Mouse (Mus musculus): ENCODE data around the gene Litaf.
"Not testable (repeated sequence)": the region's sequence is repeated elsewhere in the genome, so short reads cannot be mapped to it uniquely, and the experiment has no call there.

The Litaf gene

DNA sequence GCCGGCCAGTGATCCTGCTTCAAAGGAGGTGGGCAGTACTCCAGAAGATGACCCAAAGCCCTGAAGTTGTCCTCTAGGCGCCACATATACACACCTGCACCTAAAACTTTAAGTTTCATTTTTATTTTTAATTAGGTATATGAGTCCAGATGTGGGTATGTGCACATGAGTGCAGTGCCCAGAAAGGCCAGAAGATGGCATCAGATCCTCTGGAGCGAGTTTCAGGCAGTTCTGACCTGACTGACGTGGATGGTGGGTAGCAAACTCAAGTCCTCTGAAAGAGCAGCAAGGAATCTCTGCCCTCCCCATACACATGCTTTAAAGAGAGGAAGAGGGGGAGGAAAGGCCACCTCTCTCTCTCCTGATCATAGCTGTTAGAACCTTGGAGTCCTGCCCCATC, 76.1 kb downstream of the Litaf start:
- no peak for DNase-seq

DNA sequence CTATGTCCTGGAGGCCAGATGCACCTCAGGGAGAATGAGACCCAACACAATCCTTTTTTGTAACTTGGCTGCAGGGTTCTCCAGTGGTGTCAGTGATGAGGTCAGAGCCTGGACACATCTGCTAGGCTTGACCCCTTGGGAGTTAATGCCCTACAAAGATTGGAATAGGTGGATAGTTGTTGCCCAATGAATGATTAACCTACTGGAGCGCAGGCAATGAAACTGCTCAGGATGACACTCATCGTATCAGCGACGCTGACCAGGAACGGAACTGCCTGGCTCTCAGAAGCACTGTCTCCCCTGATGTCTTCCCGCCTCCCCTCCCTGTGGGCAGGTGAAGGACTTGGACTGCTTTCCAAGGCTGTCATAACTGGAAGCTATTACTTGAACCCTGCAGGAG, 76.6 kb downstream of the Litaf start:
- no peak for DNase-seq

DNA sequence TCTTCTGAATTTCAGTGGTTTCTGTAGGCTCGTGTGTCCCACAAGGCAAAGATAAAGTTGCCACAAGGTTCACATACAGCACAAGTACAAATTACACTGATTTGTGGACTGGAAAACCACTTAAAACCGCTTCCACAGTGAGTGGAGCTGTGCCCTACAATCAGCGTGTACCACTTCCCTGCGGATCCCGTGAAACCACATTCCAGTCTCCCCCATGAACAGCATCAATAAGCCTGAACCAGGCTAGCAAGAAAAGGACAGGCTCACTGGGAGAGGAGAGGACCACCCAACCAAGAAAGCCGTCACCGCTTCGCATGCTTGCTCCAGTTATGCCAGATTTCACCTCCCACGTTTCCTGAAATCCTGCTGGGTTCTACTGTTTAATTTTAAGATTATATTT, 77.7 kb downstream of the Litaf start:
- DNase-seq, result no peak

DNA sequence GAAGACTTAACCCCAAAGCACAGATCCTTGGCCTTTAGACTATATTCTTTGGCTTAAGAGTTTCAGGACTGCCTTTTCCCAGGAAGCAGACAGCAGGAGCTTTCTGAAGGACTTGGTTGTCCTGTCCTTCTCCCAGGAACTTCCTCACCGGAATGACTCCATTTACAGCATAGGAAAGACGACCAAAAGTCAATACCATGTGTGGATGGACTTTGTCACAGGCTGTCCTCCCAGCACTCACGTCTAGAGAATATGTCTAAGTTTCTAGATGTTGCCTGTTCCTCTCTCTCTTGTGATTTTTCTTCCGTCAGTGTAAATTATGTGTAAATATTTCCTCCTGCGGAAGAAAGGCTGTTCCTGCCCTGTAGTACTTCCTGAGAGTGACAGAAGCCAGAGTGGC, 81.4 kb downstream of the Litaf start:
- no peak for DNase-seq

DNA sequence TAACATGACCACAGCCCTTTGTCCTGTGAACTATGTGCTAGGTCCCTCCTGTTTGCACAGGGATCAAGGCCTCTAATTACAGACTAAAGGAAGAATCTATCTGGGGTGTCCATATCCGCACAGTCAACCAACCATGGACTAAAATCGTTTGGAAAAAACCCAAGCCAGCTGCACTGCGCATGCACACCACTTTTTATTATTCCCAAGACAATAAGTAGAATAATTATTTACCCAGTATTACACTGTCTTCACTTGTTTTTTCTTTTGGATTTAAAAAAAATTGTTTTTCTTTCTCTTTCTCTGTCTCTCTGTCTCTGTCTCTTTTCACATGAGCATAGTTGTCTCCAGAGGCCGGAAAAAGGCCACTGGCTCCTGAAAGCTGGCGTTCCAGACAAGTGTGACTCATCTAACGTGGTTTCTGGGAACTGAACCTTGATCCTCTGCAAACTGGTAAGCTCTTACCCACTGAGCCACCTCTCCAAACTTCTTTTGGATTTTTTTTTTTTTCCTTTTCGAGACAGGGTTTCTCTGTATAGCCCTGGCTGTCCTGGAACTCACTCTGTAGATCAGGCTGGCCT, 84.4 kb downstream of the Litaf start:
- no peak for DNase-seq

DNA sequence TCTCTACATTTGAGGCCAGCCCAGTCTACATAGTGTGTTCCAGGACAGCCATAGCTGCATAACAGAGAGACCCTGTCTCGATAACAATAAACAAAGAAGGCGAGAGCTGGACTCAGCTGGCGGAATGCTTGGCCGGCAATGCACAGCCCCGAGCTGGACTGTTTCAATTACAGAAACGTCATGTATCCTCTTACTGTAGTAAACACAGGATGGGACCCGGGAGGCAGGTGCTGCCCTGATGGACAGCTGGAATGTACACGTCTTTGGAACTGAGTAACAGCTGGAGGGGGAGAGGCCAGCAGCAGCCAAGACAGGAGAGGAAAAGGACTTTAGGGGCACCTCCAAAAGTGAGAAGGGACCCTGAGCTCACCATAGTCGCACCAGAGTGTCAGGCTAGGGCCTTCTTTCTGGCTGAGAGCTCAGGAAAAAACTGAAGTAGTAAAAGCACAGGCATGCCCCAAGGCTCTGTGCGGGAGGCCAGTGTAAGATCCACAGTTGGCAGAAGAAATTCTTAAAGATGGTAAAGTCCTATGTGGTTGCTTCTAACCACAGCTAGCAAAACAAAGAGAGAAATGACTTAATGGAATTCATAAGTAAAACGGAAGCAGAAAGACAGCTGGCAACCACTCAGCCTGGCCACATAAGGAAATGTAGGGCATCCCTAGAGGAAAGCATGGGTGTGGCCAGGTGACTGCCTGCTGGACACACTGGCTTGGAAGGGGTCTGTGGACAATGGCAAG, 86.7 kb downstream of the Litaf start:
- DNase-seq, result no peak

DNA sequence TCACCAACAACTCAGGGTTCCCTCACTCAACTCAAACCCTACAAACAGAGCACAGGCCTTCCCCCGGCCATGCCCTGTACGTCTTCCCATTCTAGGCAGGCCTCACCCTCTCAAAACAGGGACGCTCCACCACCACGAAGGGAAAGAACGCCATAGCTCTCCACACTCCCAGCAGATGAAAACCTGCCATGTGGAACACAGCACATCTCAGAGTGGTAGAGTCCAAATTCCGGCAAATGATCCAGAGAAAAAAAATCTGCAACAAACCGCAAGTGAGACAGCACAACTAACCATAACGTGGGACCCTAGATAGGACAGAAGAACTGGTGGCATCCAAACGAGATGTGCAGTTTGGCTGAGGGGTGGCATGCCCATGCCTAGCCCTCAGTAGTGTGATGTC, 88.1 kb downstream of the Litaf start:
- DNase-seq, result no peak

DNA sequence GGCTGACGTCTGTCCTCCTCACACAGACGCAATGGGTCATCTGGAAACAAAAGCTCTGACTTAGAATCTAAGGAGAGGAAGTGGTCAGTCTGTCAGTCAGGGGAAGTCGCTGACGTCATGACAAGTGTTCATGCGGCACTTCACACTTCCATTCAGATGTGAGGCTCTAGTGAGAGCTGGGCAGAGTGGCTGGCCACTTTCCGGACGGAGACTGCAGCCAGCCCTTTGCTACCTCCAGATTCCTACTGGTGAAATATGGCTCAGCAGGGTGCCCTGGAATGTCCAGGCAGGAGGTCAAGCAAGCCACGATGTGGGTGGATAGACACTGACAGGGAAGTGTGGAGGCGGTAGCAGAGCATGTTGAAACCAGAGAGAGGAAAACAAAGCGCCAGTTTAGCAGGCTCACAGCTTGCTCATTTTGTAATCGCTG, 89.7 kb downstream of the Litaf start:
- no peak for DNase-seq

DNA sequence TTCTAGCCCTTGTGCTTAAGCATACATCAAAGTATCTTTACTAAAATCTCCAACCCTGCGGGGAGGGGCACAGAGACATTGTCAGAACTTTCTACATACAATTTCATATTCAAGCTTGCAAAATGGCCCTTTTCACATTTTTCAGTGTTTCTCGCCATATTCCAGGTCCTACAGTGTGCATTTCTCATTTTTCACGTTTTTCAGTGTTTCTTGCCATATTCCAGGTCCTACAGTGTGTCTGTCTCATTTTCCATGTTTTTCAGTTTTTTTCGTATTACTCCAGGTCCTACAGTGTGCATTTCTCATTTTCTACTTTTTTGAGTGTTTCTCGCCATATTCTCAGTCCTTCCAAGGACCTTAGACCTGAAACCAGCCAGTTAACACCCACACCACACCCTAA, 91.0 kb downstream of the Litaf start:
- no peak for DNase-seq

DNA sequence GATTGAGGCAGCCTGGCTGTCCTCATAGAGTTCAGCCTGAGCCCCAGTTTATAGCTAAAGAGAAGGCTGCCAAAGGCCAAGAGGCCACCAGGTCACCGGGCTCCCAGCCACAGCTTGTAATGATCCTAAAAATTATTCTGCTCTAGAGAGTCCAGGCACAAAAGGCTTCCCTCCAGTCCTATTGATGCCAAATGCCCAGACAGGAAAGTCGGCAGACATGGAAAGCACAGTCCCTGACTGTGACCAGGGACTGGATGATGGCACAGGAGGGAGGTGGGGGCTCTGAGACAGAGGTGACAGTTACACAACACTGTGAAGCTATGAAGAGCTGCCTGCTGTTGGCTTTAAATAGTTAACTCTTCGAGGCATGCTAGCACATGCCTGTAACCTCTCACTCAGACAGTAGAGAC, 91.9 kb downstream of the Litaf start:
- DNase-seq, result no peak

DNA sequence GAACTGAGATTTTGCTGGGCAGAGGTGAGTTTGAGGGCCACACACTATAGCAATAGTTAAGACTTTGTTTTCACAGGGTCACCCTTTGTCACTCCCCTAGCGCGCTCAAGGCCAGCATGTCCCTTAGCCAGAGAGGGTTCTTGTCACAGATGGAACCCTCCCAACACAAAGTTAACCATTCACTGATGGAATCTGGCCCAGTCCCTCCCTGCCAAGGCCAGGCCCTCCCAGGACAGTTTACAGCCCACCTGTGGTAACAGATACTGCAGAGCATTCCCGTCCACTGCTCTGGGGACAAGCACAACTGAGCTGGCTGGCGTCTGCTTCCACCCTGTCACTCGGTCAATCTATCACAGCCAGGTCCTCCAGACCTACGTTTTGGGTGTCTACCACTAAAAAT, 93.7 kb downstream of the Litaf start:
- no peak for DNase-seq

DNA sequence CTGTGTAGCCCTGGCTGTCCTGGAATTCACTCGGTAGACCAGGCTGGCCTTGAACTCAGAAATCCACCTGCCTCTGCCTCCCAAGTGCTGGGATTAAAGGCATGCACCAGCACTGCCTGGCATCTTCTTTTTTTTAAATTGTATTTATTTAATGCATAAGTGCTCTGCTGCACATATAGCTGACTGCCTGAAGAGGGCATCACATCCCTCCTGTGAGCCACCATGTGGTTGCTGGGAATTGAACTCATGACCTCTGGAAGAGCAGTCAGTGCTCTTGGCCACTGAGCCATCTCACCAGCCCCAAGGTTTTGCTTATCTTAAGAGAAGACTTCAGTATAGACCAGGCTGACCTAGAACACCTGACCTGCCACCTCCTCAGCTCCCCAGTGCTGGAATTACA, 96.0 kb downstream of the Litaf start:
- not testable (repeated sequence) for DNase-seq

DNA sequence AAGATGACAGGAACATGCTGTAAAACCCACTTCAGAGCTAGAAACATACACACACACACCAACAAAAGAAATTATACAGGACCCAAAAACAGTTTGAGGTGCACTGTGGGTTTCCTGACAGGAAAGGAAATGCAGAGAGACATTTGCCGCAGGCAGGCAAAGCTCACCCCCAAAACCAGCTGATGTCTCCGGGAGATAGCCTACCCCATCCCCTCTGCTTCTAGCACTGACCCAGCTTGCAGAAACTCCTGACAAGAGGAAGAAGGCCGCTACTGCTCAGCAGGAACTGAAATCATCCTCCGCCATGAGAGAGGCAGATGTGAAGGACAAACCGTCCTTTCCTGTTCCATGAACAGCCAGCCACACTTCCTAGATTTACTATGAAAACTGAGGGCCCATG, 96.6 kb downstream of the Litaf start:
- DNase-seq, result no peak

DNA sequence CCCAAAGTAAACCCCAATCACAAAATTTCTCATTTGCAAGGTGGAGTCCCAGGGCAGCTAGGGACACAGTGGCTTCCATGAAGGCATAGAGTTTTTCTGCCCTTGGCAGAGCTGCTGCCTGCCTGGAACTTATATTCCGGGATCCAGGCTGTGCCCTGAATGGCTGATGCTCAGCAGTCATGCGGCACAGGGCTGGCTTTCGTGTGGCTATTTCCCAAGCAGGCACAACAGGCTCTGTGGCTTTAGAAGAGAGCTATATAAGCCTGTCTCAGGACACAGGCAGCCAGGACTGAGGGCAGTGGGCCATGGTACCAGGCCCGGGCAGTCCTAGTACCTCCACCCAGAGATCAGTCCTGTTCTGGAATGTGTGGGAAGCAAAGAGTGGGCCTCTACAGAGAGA, 97.7 kb downstream of the Litaf start:
- no peak for DNase-seq

DNA sequence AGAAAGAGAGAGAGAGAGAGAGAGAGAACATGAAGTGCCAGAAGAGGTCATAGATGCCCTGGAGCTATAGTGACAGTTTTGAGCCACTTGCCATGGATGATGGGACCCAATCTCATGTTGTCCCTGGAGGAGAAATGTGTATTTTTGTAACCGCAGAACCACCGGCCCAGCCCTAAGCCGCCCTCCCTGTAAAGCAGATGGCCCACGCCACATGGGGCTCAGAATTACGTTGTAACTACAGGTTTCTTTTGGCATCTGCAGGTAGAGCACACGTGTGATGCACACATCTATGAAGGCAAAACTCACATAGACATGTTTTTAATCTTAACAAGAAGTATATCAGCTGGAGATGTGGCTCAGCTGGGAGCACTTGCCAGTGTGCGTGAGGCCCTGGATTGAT, 98.2 kb downstream of the Litaf start:
- DNase-seq, result no peak

DNA sequence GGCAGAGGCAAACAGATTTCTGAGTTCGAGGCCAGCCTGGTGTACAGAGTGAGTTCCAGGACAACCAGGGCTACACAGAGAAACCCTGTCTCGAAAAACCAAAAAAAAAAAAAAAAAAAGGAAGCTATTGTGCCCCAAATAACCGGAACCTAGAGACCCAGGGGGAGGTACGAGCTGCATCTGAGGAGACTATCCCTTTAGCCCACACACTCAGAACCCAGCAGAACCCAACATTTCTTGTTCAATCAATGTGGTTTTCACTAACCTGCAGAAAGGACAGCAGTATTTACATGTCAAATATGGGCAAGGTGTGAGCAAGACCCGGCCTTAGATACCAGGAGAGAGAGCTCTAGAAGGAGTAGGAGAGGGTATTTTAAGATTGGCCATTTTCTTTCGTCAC, 98.9 kb downstream of the Litaf start:
- no peak for DNase-seq

DNA sequence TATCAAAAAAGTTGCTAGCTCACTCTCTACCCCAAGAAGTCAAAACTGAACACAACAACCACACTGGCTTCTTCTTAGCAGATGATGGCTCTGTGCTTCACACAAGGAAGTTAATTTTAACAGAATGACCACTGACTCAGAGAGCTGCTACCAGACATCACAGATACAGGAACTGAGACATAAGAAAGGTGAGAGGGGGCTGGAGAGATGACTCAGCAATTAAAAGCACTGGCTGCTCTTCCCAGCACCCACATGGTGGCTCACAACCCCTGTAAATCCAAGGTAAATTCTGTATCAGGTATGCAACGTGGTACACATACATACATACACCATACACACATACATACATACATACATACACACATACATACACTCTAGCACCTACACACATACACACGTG, 100.9 kb downstream of the Litaf start:
- DNase-seq, result no peak

DNA sequence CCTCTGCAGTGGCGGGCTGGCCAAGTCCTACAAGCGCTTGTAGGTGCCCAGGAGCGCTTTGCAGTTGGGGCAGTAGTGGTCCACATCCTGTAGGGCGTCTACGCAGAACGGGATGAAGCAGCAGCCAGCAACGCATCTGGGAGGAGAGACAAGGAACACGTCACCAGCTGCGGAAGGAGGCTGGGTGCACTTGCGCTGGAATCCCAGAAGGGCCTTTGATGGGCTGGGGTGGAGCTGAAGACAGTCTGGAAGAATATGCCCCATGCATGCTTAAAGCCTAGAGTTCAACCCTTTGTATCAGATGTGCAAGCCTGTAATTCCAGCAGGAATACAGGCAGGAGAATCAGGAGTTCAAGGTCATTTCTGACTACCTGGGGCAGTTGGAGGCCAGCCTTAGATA, 105.0 kb downstream of the Litaf start:
- no peak for DNase-seq

DNA sequence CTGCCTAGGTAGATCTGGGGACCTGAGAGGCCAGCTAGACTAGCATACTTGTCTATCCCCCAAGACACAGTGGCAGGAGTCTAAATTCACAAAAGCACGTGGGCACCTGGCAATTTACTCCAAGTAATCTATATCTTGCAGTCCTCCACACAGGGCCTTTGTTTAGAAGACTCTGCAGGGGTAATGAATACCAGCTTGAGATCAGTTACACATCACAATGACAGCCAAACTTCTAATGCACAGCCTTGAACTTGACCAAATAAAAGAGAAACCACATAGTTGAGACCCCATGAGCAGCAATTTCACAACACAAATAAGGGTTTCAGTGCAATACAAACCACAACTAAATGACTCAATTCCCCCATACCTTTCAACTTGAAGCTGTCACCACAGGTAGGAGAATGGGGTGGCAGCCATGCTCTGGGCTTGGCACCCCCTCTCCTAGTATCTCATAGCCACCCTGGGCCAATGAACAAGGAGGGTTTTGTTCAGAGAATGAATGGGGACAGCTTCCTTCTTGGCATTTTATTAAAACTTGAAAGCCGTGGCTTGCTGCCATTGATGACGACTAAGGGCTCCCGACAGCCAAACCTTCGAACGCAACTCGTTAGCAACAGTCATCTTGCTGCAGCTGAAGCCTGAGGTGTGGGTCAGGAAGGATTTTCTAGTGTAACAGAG, 107.1 kb downstream of the Litaf start:
- DNase-seq, result no peak

DNA sequence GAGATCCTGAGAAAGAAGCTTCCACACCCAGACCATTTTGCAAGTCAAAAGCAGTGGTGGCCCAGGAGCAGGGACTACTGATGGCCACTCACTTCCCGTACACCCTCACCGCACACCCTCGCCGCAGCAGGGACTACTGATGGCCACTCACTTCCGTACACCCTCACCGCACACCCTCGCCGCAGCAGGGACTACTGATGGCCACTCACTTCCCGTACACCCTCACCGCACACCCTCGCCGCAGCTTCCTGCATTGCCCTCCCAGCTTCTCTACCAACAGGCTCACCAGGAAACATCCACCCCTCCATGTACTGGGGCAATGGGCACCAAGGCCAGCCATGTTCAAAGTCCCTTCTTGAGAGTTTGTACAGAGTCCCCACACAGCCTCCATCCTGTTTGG, 107.7 kb downstream of the Litaf start:
- DNase-seq, result not testable (repeated sequence)

DNA sequence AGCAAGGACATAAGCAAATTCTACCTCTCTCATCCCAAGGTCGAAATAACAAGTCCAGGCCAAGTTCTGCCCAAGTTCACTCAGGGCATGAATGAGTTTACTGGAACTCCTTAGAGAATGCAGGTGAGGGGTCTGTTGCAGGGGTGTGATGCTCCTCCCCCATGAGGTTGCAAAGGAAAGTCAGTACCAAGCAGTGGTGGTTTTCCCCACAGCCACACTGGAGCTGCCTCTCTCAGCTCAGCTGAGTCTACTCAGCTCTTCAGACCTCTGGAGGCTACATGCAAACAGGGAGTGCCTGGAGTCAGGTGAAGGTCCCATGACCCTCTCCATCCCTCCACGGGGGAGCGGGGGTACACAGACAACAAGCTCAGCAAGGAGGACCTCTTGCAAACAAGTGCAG, 108.2 kb downstream of the Litaf start:
- no peak for DNase-seq

DNA sequence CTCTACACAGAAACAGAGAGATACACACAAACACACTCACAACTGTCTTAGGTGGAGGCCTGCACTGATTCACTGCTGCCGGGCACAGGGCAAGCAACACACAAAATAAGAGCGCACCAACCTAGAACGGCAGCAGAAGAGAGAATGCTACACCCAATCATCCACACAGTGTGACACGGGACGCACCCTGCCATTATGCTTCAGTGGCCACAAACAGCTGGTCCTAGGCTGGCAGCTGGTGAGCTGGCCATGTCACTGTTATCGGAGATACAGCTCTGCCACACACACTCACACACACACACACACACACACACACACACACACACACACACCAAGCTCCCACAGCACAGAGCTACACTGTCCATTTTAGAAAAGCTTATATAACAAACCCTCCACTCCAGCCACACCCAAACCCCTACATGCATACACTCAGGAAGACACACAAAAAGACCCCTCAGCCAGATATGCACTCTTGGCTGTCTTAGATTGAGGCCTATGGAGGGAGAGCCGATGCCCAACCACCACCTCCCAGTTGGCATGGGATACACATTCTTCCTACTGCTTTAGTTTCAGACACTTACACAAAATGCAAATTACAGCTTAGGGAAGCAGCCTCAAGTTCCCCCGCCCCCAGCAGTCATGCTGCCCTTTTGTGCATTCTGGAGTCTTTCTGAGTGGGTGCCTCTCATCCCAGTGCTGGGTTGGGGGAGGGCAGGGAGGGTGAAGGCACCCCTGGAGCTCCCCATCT, 108.8 kb downstream of the Litaf start:
- no peak for DNase-seq

DNA sequence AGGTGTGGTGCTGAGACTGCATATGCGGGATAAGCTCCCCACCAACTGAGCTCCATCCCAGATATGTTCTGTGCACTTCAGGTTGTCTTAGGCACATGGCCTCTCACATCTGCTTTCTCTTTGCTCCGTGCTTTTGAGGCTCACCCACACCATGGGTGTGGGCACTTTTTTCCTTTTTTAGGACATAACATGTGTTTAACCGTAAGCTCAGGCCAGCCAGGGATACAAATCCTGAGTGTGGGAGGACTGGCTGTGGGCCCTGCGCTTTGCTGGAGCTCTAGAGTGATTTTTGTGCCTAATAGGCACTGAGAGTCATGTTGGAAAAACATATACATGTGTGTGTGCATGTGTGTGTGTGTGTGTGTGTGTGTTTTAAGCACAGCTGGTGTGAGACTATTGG, 110.9 kb downstream of the Litaf start:
- no peak for DNase-seq

DNA sequence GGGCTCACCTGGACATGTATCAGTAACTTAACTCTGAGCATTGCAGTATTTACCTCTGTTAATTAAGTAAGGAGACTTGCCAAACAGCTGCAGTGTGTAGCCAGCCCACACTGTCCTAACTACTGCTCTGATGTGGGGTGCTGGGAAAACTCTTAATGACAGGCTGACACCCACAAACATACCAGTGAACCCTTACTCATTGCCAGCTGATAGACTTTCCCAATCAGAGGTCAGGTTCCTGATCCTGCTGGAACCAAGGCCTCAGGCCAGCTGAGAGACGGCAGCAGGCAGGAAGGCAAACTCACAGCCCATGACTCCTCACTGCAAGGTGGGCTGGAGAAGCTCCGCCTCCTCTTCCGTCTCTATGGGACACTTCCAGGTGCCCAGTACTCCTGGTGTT, 113.1 kb downstream of the Litaf start:
- DNase-seq, result no peak
